Mouse (Mus musculus): ENCODE data around the gene Ndufs5.

Ndufs5 gene

DNA sequence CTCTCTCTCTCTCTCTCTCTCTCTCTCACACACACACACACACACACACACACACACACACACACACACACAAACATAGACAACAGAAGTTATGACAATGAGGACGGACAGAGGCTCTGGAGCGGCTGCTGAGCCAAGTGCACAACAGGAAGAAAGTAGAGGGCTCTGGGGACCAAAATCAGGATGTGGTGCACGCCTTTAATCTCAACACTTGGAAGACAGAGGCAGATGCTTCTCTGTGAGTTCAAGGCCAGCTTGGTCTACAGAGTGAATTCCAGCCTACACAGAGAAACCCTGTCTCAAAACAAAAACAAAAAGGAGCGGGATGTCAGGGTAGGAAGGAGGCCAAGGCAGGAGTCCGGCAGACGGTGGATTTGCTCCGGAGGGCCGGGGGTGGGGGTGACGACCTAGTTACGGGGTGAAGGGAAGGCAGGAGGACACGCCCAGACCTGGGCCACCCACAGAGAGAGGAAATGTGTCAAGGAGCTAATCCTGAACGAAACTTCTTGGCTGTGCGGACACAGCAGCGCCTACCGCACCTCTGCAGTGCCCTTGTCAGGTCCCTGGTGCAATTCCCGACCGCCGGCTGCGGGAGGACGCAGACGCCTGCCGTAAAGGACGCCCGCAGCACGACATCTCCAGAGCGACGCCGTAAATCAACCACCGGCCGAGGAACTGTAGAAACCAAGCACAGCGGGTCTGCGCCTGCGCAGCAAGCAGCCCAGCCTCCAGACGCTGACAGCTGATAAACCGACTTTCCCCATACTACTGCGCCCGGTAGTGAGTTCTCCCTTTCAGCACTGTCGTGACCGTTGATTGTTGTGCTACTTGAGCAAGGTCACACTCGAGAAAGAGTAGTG is at the start of gene Ndufs5:
TSS of gene Ndufs5 (minus strand) at position 629 of the 860 bp plus-strand sequence.
- peak; percentile 97 for DNase-seq (ENCODE audit: low spot score in 2 of 2)

DNA sequence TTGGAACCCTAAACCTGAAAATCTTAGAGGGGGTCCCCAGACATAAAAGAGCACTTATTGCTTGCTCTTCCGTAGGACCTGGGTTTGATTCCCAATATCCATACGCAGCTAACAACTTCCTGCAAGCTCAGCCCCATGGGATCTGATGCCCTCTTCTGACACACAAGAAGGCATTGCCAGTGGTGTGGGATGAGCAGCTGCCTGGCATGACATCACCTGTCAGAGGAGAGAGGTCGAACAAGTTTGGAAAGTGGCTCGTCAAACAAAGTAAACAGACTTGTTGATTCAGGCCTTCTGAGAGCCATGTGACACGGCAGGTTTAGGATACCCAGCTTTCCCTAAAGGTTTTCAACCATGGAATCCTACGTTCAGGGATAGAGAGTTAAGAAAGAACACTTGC is 47.1 kb upstream of the Ndufs5 start:
- no peak for DNase-seq (ENCODE audit: low spot score in 2 of 2)

- no peak for DNase-seq (ENCODE audit: low spot score in 2 of 2)
Observed at GRCm38 (mm10) chr4:123758306-123758705, 40.3 kb upstream of the Ndufs5 start.

GRCm38 (mm10) chr4:123750707-123751312 is 32.8 kb upstream of the Ndufs5 start:
- DNase-seq (ENCODE audit: low spot score in 2 of 2): peak in 1 of 2 experiments; percentile 21

- peak; percentile 94 to 96 for DNase-seq (ENCODE audit: low spot score in 2 of 2)
Observed at GRCm38 (mm10) chr4:123750152-123750651, 32.2 kb upstream of the Ndufs5 start, which contains the start of gene Akirin1. Akirin1 (minus strand) TSS chr4:123750345.

GRCm38 (mm10) chr4:123749484-123750130 is 31.6 kb upstream of the Ndufs5 start:
- no peak for DNase-seq (ENCODE audit: low spot score in 2 of 2)

- DNase-seq (ENCODE audit: low spot score in 2 of 2): no peak
Observed at GRCm38 (mm10) chr4:123748726-123749415, 30.9 kb upstream of the Ndufs5 start.

DNA sequence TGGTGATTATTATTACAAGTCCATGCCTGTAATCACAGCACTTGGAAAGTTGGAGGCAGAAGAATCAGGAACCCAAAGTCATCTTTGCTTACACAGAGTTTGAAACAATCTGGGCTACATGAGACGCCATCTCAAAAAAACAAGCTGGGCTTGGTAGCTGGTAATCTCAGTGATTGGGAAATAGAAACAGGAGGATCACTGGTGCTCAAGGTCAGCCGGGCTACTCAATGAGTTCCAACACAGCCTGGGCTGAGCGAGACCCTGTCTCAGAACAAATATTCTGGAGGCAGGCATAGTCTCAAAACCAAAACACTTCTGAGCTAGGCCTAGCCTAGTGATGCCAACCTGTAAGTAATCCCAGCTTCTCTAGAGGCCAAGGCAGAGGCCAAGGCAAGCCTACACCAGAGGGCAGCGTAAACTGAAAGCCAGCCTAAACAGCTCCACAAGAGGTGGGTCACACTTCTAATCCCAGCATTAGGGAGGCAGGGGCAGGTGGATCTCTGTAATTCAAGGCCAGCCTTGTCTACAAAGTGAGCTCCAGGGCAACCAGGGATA is 27.3 kb upstream of the Ndufs5 start:
- DNase-seq (ENCODE audit: low spot score in 2 of 2): no peak

DNA sequence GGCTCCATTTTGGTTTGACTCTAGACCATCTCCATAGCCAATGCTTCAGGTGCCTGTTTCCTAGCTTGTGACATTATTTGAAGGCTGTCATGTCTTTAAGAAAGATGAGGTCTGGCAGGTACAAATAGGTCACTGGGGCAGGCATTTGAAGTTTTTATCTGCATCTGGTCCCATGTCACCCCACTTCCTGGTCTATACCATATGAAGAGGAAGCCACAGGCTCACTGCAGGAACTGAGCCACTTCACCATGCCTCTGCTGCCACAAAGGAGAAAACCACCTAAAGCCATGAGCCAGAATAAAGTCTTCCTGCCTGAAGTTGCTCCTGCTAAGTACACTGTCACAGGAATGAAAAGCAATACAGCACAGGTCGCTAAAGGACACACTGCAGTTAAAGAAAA is 24.9 kb upstream of the Ndufs5 start:
- DNase-seq (ENCODE audit: low spot score in 2 of 2): no peak

DNA sequence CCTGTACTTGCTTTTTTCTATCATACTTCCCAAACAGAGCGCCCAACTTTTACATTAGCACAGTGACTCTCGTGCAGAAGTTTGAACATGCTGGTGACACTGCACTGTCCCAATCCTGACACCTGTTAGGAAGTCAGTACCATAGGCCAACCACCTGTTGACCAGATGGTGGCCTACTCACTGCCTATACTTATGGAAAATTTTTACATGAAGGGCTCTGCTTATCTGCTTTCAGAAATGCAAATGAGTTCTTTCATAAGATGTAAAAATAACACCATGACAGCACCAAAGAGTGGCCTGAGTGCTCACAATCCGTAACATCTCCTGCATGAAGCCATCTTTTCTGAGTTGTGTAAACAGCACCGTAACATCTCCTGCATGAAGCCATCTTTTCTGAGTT is 20.7 kb upstream of the Ndufs5 start:
- no peak for DNase-seq (ENCODE audit: low spot score in 2 of 2)

- no peak for DNase-seq (ENCODE audit: low spot score in 2 of 2)
Observed at GRCm38 (mm10) chr4:123733532-123733931, 15.5 kb upstream of the Ndufs5 start.

GRCm38 (mm10) chr4:123732921-123733320 is 14.9 kb upstream of the Ndufs5 start:
- DNase-seq (ENCODE audit: low spot score in 2 of 2): no peak

DNA sequence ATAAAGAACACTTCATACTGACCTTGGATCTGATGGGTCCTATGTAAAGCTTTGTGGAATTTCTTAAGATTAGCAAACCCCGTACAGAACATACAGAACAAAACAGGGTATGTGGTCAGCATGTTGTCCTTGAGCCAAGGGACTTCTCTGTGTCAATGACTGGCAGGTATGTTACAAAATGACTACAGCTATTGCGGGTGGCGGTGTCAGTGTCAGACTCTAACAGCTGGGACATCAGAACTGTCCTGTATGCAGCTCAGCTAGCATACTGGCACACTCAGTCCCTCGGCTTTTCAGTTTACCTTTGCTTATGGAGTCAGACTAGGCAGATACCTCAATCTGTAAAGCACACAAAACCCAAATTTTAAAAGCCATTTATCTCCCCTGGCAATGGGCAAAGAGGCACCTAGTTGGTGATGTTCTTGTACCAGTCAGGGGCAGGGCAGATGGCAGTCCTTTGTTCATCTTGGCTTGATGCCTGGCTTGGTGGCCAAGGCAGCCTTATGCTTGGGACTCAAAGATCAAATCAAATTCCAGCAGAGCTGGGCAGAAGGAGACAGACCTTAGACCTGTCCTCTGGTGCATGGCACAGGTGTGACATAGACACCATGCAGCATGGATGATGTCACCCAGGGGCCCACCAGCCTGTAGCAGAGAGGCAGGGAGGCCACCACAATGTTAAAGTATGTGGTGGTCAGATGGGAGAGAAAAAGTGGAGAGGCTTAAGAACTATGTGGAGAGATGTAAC is 14.3 kb upstream of the Ndufs5 start:
- no peak for DNase-seq (ENCODE audit: low spot score in 2 of 2)

GRCm38 (mm10) chr4:123721761-123722160 is 3.8 kb upstream of the Ndufs5 start:
- no peak for DNase-seq (ENCODE audit: low spot score in 2 of 2)

GRCm38 (mm10) chr4:123718434-123718780 is 405 bp upstream of the Ndufs5 start:
- DNase-seq (ENCODE audit: low spot score in 2 of 2): no peak

DNA sequence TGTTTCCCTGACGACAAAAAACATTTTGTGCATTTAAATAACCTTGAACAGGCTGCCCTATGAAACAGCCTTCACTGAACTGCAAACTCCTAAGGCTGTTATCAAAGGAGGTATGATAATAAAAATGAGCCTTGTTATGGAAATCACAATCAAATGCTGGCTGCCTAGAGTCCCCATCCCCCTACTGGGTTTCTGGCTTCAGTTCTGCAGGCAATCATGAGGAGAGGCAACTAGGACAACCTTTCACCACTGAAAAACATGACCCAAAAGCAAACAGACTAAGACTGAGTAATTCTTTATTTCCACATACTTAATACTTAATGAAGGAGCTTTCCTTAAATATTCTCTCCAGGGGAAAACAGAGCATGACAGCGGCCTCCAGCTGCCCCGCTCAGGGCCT is 5.6 kb downstream of the Ndufs5 start:
- DNase-seq (ENCODE audit: low spot score in 2 of 2): no peak

GRCm38 (mm10) chr4:123707340-123707739 is 10.7 kb downstream of the Ndufs5 start:
- DNase-seq (ENCODE audit: low spot score in 2 of 2): no peak

DNA sequence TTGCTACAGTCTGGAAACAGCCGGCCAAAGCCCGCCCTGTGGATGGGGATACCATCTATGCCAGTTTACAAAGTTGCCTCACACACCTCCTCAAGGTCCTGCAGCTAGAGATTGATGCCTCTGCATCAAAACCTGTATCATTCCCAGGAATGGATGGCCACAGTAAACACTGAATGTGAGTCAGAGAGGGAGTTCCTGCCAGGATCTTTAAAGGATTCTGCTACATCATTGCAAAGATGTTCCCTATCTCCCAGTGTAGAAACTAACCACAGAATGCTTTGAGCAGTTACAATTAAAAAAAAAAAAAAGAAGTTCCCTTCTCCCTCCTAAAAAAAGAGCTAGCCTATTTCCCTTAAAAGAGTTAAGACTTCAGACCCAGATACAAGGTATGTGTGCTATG is 12.7 kb downstream of the Ndufs5 start:
- no peak for DNase-seq (ENCODE audit: low spot score in 2 of 2)

GRCm38 (mm10) chr4:123693384-123693783 is 24.6 kb downstream of the Ndufs5 start:
- DNase-seq (ENCODE audit: low spot score in 2 of 2): no peak

- no peak for DNase-seq (ENCODE audit: low spot score in 2 of 2)
Observed at GRCm38 (mm10) chr4:123692071-123692470, 25.9 kb downstream of the Ndufs5 start.

DNA sequence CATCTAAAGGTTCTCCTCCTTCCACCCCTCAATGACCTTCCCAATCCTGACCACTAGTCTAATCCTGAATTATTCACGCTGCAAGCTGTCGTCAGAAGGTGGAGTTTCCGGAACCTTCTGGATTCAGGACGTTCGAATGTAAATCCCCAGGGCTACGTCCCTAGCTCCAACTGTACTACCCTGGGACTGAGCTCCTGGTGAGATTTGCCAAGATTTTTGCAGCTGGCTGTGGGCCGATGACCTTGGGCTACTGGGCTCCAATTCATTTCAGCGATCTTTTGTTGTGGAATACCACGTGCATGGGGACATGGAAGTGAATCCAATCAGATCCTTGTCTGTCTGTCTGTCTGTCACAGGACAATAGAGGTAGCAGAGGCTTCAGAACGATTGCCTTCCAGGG is 27.7 kb downstream of the Ndufs5 start:
- no peak for DNase-seq (ENCODE audit: low spot score in 2 of 2)
